Comparison of ENCODE assay signal across 9 mouse cellular contexts in genomic region chr5:120849601-120850136, GRCm38 (mm10). TPM values are rescaled to one million over a fixed set of nuclear protein-coding genes. Genes with fewer than 3 reads are reported as not detected.
DNase-seq lines count a peak whose midpoint lies in the region; ATAC-seq and TF ChIP-seq lines count a peak whose summit lies in the region.
"Had no signal": no experiment of that assay in that cellular context is flagged by ENCODE, and none has a peak within 500 bp of the region (broad histone marks: within the 10 kb centered on the region; RNA-seq: fewer than 3 reads in every experiment).

No protein-coding gene starts in this region.

- no peak overlapping the region for H3K9ac ChIP-seq in kidney, embryonic 15.5 days
- H3K9ac ChIP-seq: hindbrain, embryonic 15.5 days had no signal

- no peak for TF ChIP-seq POLR2A in kidney, adult 2 months (IDR thresholded peaks at IDR 0.05; ENCODE audit: low read depth, low read length)

- no peaks in the 10 kb centered on the region for H3K9me3 ChIP-seq in kidney, embryonic 15.5 days (replicated peaks)
- H3K9me3 ChIP-seq in E14TG2a.4 (ENCODE audit: low read length): peaks cover 6% of the 10 kb centered on the region

- H3K27me3 ChIP-seq in kidney, adult 2 months (replicated peaks; ENCODE audit: control insufficient read depth, insufficient read depth, low read length): no peaks in the 10 kb centered on the region
- H3K27me3 ChIP-seq in kidney, embryonic 15.5 days: no peaks in the 10 kb centered on the region
- H3K27me3 ChIP-seq in E14TG2a.4 (ENCODE audit: insufficient read depth, low read length): peaks cover 23% of the 10 kb centered on the region
- H3K27me3 ChIP-seq: hindbrain, embryonic 15.5 days had no signal

- no peaks in the 10 kb centered on the region for H3K36me3 ChIP-seq in kidney, adult 2 months (ENCODE audit: control insufficient read depth, insufficient read depth, low read length)
- no peaks in the 10 kb centered on the region for H3K36me3 ChIP-seq in kidney, embryonic 15.5 days
- H3K36me3 ChIP-seq in E14TG2a.4 (ENCODE audit: insufficient read depth, low read length): no peaks in the 10 kb centered on the region
- H3K36me3 ChIP-seq: hindbrain, embryonic 15.5 days had no signal

- no peaks in the 10 kb centered on the region for H3K4me1 ChIP-seq in kidney, adult 2 months (ENCODE audit: control insufficient read depth, insufficient read depth, low read length)
- H3K4me1 ChIP-seq in kidney, embryonic 15.5 days: no peaks in the 10 kb centered on the region
- peaks cover 31% of the 10 kb centered on the region for H3K4me1 ChIP-seq in E14TG2a.4 (replicated peaks; ENCODE audit: low read depth, low read length)
- H3K4me1 ChIP-seq: hindbrain, embryonic 15.5 days had no signal

- no peak for ATAC-seq in kidney, embryonic 15.5 days (replicated peaks; ENCODE audit: low FRiP score)

- DNase-seq in kidney, adult 2 months: peak; percentile 40
- peak; percentile 33 for DNase-seq in T-cell, adult 2 months (ENCODE audit: low spot score)
- peak; percentile 68 for DNase-seq in embryo, embryonic 10 days (ENCODE audit: low spot score)
- DNase-seq in kidney, postnatal 36 days: peak; percentile 31 to 59
- peak; percentile 17 to 37 for DNase-seq in natural killer cell, adult 2 months (ENCODE audit: low spot score in 2 of 2)
- no peak for DNase-seq in gastrocnemius, postnatal 4 days (ENCODE audit: low spot score in 2 of 2)

- no peak overlapping the region for H3K4me2 ChIP-seq in kidney, embryonic 15.5 days
- H3K4me2 ChIP-seq: hindbrain, embryonic 15.5 days had no signal

- H3K27ac ChIP-seq in kidney, adult 2 months (ENCODE audit: insufficient read depth, low read depth, low read length): no peak overlapping the region
- no peak overlapping the region for H3K27ac ChIP-seq in kidney, embryonic 15.5 days
- H3K27ac ChIP-seq: hindbrain, embryonic 15.5 days had no signal

- H3K4me3 ChIP-seq in kidney, adult 2 months (ENCODE audit: insufficient read depth, low read depth, low read length): no peak overlapping the region
- no peak overlapping the region for H3K4me3 ChIP-seq in kidney, embryonic 15.5 days (replicated peaks)
- H3K4me3 ChIP-seq in E14TG2a.4 (replicated peaks; ENCODE audit: low read length): no peak overlapping the region
- H3K4me3 ChIP-seq: hindbrain, embryonic 15.5 days had no signal

- 66% methylated on average over 3 of the region's 3 CpGs for WGBS in kidney, adult 2 months
- 66% methylated on average over 3 of the region's 3 CpGs for WGBS in kidney, embryonic 15.5 days

- TF ChIP-seq CTCF in kidney, adult 2 months (conservative IDR thresholded peaks at IDR 0.05; ENCODE audit: insufficient read depth, insufficient read length, low read depth, low read length): peak; percentile 68
- peak; percentile 98 for TF ChIP-seq CTCF in E14TG2a.4 (conservative IDR thresholded peaks at IDR 0.05; ENCODE audit: low read length)

RNA-seq across cellular contexts. Expression of gene Oas1f, which starts 2.5 kb away (rescaled TPM):
- 0.08 and 0.19 TPM in 2 replicates for polyA plus RNA-seq in kidney, adult 2 months (2012; rRNA removed)
- 0.10 TPM in 1 of 2 replicates, not detected in the other for polyA plus RNA-seq in kidney, embryonic 15.5 days (2015; fragmentation: Nextera tagmentation; extraction: Ambion mirVana)
- total RNA-seq in gastrocnemius, postnatal 4 days (2021): not detected
- polyA plus RNA-seq: hindbrain, embryonic 15.5 days had no signal

RNA-seq across cellular contexts. Expression of gene Oas1h, which starts 11.6 kb away (rescaled TPM):
- not detected in 2 replicates for polyA plus RNA-seq in kidney, adult 2 months (2012; rRNA removed)
- polyA plus RNA-seq in kidney, embryonic 15.5 days (2015; fragmentation: Nextera tagmentation; extraction: Ambion mirVana): not detected in 2 replicates
- not detected for total RNA-seq in gastrocnemius, postnatal 4 days (2021)
- polyA plus RNA-seq: hindbrain, embryonic 15.5 days had no signal

RNA-seq across cellular contexts. Expression of gene Oas1c, which starts 37.4 kb away (rescaled TPM):
- polyA plus RNA-seq in kidney, adult 2 months (2012; rRNA removed): 2.6 TPM in 2 replicates
- polyA plus RNA-seq in kidney, embryonic 15.5 days (2015; fragmentation: Nextera tagmentation; extraction: Ambion mirVana): 0.27 and 0.49 TPM in 2 replicates
- total RNA-seq in gastrocnemius, postnatal 4 days (2021): under 1 TPM; 0.23 to 0.42 TPM

RNA-seq across cellular contexts. Expression of gene Oas1g, which starts 37.7 kb away (rescaled TPM):
- 2.5 and 2.7 TPM in 2 replicates for polyA plus RNA-seq in kidney, adult 2 months (2012; rRNA removed)
- polyA plus RNA-seq in kidney, embryonic 15.5 days (2015; fragmentation: Nextera tagmentation; extraction: Ambion mirVana): 0.68 and 0.81 TPM in 2 replicates
- total RNA-seq in gastrocnemius, postnatal 4 days (2021): not detected

RNA-seq across cellular contexts. Expression of gene Oas1e, which starts 54.3 kb away (rescaled TPM):
- polyA plus RNA-seq in kidney, adult 2 months (2012; rRNA removed): not detected in 2 replicates
- not detected in 2 replicates for polyA plus RNA-seq in kidney, embryonic 15.5 days (2015; fragmentation: Nextera tagmentation; extraction: Ambion mirVana)
- total RNA-seq in gastrocnemius, postnatal 4 days (2021): not detected

Comparison
In these comparisons a context has a peak if more than half of its experiments do, and no peak if none do; other contexts are left out.
1. DNase-seq: peak in kidney, adult 2 months (single experiment), T-cell, adult 2 months (single experiment), embryo, embryonic 10 days (single experiment), kidney, postnatal 36 days (2 of 2) and natural killer cell, adult 2 months (2 of 2); none in gastrocnemius, postnatal 4 days (0 of 2).